Mouse (Mus musculus) heart, adult 2 months (tissue): ENCODE measurements at regions not wholly inside any gene's neighbourhood (a gene's known extent, or its start where the extent isn't known, plus 50 kb on each side); places are given as distances from the start of the nearest gene placed in this dataset.

Experiments
- CTCF ChIP-seq: fragments of 200-600 bp; IDR thresholded peaks from 2 replicates; pipeline ENCODE4 v1.8.1; 2022; ENCODE audit warnings: antibody characterized with exemption, mild to moderate bottlenecking, moderate library complexity
- POLR2A ChIP-seq: fragments of 200-500 bp; IDR thresholded peaks from 2 replicates; pipeline ENCODE4 v1.6.1; 2011; ENCODE audit warnings: mild to moderate bottlenecking, low read depth, low read length, control low read depth; ENCODE audit not compliant: insufficient read depth

DNA sequence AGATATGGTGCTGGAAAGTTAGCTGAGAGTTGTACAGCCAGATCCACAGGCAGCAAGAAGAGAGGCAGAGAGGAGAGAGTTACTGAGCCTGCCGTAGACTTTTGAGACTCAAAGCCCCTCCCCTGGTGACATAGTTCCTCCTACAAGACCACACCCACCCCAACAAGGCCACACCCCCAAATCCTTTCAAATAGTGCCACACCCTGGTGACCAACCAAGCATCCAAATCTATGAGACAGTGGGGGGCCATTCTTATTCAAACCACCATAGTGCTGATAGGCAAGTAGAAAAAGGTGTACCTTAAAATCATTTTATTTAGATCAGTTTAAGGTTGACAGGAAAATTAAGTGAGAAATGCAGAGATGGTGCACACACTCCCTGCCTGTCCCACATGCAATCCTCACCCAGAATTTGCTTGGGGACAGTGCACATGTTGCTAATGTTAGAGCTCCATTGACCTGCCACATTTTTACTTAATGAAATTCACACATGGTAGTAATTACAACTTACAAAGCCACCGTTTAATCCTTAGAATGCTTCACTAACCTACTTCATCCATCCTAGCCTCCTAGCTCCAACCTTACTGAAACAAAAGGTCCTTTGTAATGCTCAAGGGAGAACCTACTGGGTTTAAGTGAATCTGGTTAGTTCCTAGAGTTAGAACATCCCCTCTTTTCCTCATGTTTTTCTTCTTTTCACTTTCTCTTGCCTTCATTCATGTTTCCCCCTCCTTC lies 86.5 kb downstream of the Phlda1 start:
- no peak for TF ChIP-seq POLR2A
- no peak for TF ChIP-seq CTCF
